Mouse (Mus musculus): ENCODE data around the gene Zfhx3. TPM values are rescaled to one million over a fixed set of nuclear protein-coding genes. Genes with fewer than 3 reads are reported as not detected.

Zfhx3 gene
- total and polyA plus RNA-seq, 3 experiments = 0.23 to 2.5 TPM; not detected in 1

DNA sequence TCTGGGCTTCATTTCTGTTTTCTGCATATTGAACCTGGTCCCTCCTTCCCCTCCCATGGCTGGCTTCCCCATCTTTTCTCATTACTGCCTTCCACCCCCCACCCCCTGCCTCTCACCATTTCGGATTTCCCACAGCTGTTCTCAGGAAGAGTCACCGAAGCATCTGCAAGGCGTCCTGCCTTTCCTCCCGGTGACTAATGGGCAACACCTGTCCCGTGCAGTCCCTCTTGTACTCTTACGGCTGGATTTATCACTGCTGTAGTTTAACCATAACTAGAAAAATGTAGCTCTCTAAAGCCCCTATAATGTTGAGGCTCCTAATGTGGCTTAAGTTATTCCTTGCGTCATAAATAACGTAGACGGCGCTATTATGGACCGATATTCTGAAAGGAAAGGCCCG lies 119.5 kb downstream of the Zfhx3 start:
- Histone ChIP-seq H3K9ac (ENCODE audit: control insufficient read depth, low read depth, low read length, poor library complexity, severe bottlenecking) (no peak overlapping the region), H3K27ac (ENCODE audit: control insufficient read depth, low read depth, low read length) (no peak overlapping the region), H3K36me3 (ENCODE audit: control insufficient read depth in 1 of 2, insufficient read depth in 2 of 2, low read length in 2 of 2) (no peaks in the 10 kb centered on the region), H3K4me1 (ENCODE audit: control insufficient read depth in 1 of 2, insufficient read depth in 2 of 2, low read length in 2 of 2) (no peaks in the 10 kb centered on the region), H3K79me2 (ENCODE audit: control insufficient read depth, insufficient read depth, low read length, poor library complexity) (no peaks in the 10 kb centered on the region), H3K4me3 (ENCODE audit: control insufficient read depth in 1 of 2, insufficient read depth in 1 of 2, low read depth in 2 of 2, low read length in 2 of 2) (no peak overlapping the region), H3K27me3 (ENCODE audit: control insufficient read depth in 1 of 2, insufficient read depth in 2 of 2, low read length in 2 of 2) (no peaks in the 10 kb centered on the region), H3K9me3 (replicated peaks; ENCODE audit: insufficient read depth, low read length) (no peaks in the 10 kb centered on the region)
- DNase-seq (ENCODE audit: low read depth, low spot score) = no peak
- TF ChIP-seq GATA1 (IDR thresholded peaks at IDR 0.05; ENCODE audit: low read depth, low read length) (no peak), ZMIZ1 (IDR thresholded peaks at IDR 0.05; ENCODE audit: low read depth, low read length) (no peak), MAFK (IDR thresholded peaks at IDR 0.05; ENCODE audit: borderline replicate concordance, low read depth, low read length) (no peak), TBP (IDR thresholded peaks at IDR 0.05; ENCODE audit: low read depth, low read length) (no peak), RCOR1 (IDR thresholded peaks at IDR 0.05; ENCODE audit: low read depth, low read length) (no peak), ETS1 (IDR thresholded peaks at IDR 0.05; ENCODE audit: low read depth, low read length) (no peak), USF1 (IDR thresholded peaks at IDR 0.05; ENCODE audit: low read depth, low read length) (no peak), MXI1 (IDR thresholded peaks at IDR 0.05; ENCODE audit: low read depth, low read length) (no peak), NRF1 (IDR thresholded peaks at IDR 0.05; ENCODE audit: insufficient read depth, low read depth, low read length, poor library complexity, severe bottlenecking) (no peak), SMC3 (IDR thresholded peaks at IDR 0.05; ENCODE audit: low read depth, low read length) (no peak), HCFC1 (IDR thresholded peaks at IDR 0.05; ENCODE audit: low read depth, low read length) (no peak), CTCF (IDR thresholded peaks at IDR 0.05 in 2 of 3, conservative IDR thresholded peaks at IDR 0.05 in 1 of 3; ENCODE audit: control insufficient read depth in 1 of 3, insufficient read depth in 1 of 3, low read depth in 2 of 3, low read length in 3 of 3, poor library complexity in 1 of 3, severe bottlenecking in 1 of 3) (no peak), CHD1 (IDR thresholded peaks at IDR 0.05; ENCODE audit: low read depth, low read length) (no peak), POLR2A (IDR thresholded peaks at IDR 0.05; ENCODE audit: control insufficient read depth in 1 of 2, insufficient read depth in 1 of 2, low read depth in 1 of 2, low read length in 2 of 2, poor library complexity in 1 of 2) (no peak), TAL1 (IDR thresholded peaks at IDR 0.05; ENCODE audit: low read length) (no peak), TCF12 (IDR thresholded peaks at IDR 0.05; ENCODE audit: low read depth, low read length) (no peak)

DNA sequence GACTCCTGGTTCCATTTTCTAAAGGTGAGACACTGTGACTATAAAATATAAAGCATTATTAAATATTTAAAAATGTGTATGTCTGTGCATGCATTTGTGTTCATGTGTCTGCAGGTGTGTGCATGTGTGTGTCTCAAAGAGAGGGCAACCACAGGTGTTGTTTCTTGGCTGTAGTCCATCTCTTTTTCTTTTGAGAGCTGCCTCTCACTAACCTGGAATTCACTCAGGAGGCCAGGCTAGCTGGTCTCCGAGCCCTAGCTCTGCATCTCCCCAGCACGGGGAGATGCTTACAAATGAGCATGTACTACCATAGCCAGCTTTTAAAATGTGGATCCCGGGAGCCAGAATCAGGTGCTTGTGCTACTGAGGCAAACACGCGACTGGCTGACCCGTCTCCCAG lies 124.7 kb downstream of the Zfhx3 start:
- Histone ChIP-seq H3K9me3 (replicated peaks; ENCODE audit: insufficient read depth, low read length) (no peaks in the 10 kb centered on the region), H3K9ac (ENCODE audit: control insufficient read depth, low read depth, low read length, poor library complexity, severe bottlenecking) (no peak overlapping the region), H3K36me3 (ENCODE audit: control insufficient read depth in 1 of 2, insufficient read depth in 2 of 2, low read length in 2 of 2) (no peaks in the 10 kb centered on the region), H3K4me1 (ENCODE audit: control insufficient read depth in 1 of 2, insufficient read depth in 2 of 2, low read length in 2 of 2) (no peaks in the 10 kb centered on the region), H3K27me3 (ENCODE audit: control insufficient read depth in 1 of 2, insufficient read depth in 2 of 2, low read length in 2 of 2) (no peaks in the 10 kb centered on the region), H3K4me3 (ENCODE audit: control insufficient read depth in 1 of 2, insufficient read depth in 1 of 2, low read depth in 2 of 2, low read length in 2 of 2) (no peak overlapping the region), H3K79me2 (ENCODE audit: control insufficient read depth, insufficient read depth, low read length, poor library complexity) (no peaks in the 10 kb centered on the region), H3K27ac (ENCODE audit: control insufficient read depth, low read depth, low read length) (no peak overlapping the region)
- DNase-seq (ENCODE audit: low read depth, low spot score) = no peak
- TF ChIP-seq ZKSCAN1 (IDR thresholded peaks at IDR 0.05; ENCODE audit: low read depth, low read length) (no peak), HCFC1 (IDR thresholded peaks at IDR 0.05; ENCODE audit: low read depth, low read length) (no peak)

Measured in MEL (cell line).